Mouse (Mus musculus): ENCODE measurements around the gene Chst11.

- TF ChIP-seq CTCF (IDR thresholded peaks at IDR 0.05; ENCODE audit: borderline replicate concordance, insufficient read depth, low read depth, low read length) (no peak), POLR2A (IDR thresholded peaks at IDR 0.05; ENCODE audit: borderline replicate concordance, insufficient read depth, low read length) (no peak)
Measured at GRCm38 (mm10) chr10:83004389-83004788, 19.1 kb downstream of the Chst11 start.
